Mouse (Mus musculus) bone marrow, adult 2 months (tissue): ENCODE data around the gene Ucn. TPM values are rescaled to one million over a fixed set of nuclear protein-coding genes. Genes with fewer than 3 reads are reported as not detected.

Experiments
- H3K27ac ChIP-seq: fragments of 200-500 bp; 2 replicates; pipeline ENCODE4 v1.5.1; 2012; ENCODE audit warnings: low read depth, mild to moderate bottlenecking, control low read depth, inconsistent platforms, low read length; ENCODE audit not compliant: control insufficient read depth, poor library complexity, insufficient read depth
- H3K4me1 ChIP-seq: fragments of 200-500 bp; 2 replicates; pipeline ENCODE4 v1.6.1; 2011; ENCODE audit warnings: low read length; ENCODE audit not compliant: control insufficient read depth, insufficient read depth
- H3K4me3 ChIP-seq: fragments of 200-500 bp; replicated peaks from 2 replicates; pipeline ENCODE3; 2011; ENCODE audit warnings: mild to moderate bottlenecking, low read depth, low read length, control low read depth; ENCODE audit not compliant: control insufficient read depth
- CTCF ChIP-seq: fragments of 200-500 bp; IDR thresholded peaks from 2 replicates; pipeline ENCODE4 v1.5.1; 2011; ENCODE audit warnings: low read length, control low read depth; ENCODE audit not compliant: control insufficient read depth, insufficient read depth
- POLR2A ChIP-seq: fragments of 200-500 bp; IDR thresholded peaks from 2 replicates; pipeline ENCODE4 v1.6.1; 2011; ENCODE audit warnings: low read depth, mild to moderate bottlenecking, control low read depth, low read length, borderline replicate concordance; ENCODE audit not compliant: control insufficient read depth
- WGBS: fragments of 180-500 bp; shearing (Covaris S2); methylation state at CpG from one replicate; pipeline ENCODE4 v1.1.7; 2018; 5-methylcytosine and 5-hydroxymethylcytosine counted together
- polyA plus RNA-seq: library from polyadenylated mRNA; stranded (reverse); fragments of >200 nt; gene quantifications from 2 replicates; pipeline ENCODE4 v1.2.4, GENCODE M21; 2011; ENCODE audit warnings: low replicate concordance; ENCODE audit not compliant: missing spikeins, insufficient read depth, insufficient read length

The Ucn gene
- polyA plus RNA-seq, 1 experiment = not detected

DNA sequence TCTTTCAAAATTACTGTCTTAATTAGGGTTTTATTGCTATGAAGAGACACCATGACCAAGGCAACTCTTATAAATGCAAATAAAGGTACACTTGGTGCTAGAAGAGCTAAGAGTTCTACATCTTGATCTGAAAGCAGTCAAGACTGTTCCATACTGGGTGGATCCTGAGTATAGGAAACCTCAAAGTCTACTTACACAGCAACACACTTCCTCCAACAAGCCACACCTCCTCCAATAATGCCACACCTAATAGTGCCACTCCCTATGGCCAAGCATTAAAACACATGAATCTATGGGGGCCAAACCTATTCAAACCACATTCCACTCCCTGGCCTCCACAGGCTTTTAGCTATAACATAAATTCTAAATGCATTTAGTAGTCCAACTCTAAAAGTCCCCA, 23.8 kb upstream of the Ucn start:
- Histone ChIP-seq H3K4me3 (no peak overlapping the region), H3K27ac (no peak overlapping the region), H3K4me1 (no peaks in the 10 kb centered on the region; the same call in 1 of the 2 replicates)
- no peak for TF ChIP-seq CTCF
- TF ChIP-seq POLR2A = no peak

DNA sequence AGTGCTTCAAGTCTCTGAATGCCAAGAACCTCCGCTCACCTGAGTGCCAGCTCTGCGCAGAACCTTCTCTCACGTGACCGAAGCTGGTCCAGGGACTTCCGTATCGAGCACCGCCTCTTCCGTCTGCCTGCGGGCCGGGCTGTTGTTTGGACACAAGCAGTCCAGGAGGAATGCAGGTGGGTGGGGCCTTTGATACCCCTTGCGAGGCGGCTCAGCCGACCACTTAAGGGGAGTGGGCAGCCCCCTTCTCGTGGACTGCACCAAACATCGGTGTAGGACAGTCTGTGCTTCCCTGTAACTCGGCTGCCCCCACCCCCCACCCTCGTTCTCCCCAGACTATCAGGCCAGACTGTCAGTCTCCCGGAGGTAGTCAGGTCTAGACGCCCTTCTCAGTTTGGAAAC, 15.5 kb upstream of the Ucn start, which contains the start of gene Mpv17:
Gene Mpv17, minus strand, starts transcription at position 100 of the 402 bp plus-strand sequence.
- WGBS = 0% methylated on average over 19 of the region's 19 CpGs
- H3K27ac ChIP-seq = peak within 1 kb of the TSS; percentile 45; the same call in 1 of the 2 replicates

DNA sequence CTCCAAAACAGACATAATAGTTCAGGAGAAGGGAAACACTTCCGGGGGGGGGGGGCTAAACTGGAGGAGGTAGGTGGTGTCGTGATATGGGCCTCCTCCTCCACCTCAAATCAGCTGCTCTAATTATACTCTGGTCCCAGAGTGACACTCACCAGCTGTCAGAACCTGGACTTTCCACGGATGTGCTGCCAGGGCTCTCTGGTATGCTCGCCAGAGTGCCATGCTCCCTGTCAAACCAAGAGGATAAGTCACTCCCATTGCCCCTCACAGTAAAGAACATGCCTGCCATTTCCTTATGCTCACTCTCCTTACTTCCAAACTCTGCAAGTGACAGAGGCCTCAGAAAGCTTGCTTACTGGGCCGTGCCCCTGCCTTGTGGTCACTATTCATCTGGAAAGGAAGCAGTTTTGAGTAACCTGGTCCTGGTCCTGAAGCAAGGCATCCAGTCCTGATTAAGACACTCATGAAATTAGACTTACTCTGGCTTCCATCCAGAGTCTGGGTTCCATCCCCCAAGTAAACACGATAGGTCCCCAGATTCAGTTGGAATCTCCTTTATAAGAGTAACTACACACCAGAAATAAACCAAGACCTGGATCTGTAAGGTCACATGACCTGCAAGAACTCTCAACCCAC, 15.0 kb upstream of the Ucn start:
- no peak overlapping the region for H3K27ac ChIP-seq
- TF ChIP-seq CTCF = no peak
- TF ChIP-seq POLR2A = no peak
- H3K4me3 ChIP-seq = peak overlapping the region; percentile 85
- WGBS = 42% methylated on average over 6 of the region's 6 CpGs
- peaks cover 2% of the 10 kb centered on the region for H3K4me1 ChIP-seq

More for the DNA sequence above, 15.5 kb upstream of the Ucn start, which contains the start of gene Mpv17:
- TF ChIP-seq POLR2A = peak; percentile 78
- no peak for TF ChIP-seq CTCF
- peak within 1 kb of the TSS; percentile 85 for H3K4me3 ChIP-seq
- peaks cover 2% of the 10 kb centered on the region for H3K4me1 ChIP-seq

DNA sequence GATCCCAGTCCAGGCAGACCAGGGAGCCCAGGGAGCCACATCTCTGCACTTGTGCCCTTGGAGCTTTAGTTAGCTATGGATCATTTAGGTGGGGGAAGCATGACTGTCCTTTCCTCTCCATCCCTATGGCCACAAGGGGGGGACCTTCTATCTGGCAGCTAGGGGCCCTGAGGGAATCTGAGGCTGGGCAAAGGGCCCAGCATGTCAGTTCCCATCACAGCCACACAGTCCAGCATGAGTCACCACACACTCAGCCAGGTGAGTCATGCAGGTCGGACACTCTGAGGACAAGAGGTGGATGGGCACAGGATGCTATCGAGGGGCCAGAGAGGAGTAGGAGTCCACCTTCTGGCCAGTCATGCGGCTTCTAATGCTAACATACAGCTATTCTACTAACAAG, 13.1 kb upstream of the Ucn start:
- no peak overlapping the region for H3K27ac ChIP-seq
- H3K4me3 ChIP-seq = no peak overlapping the region
- TF ChIP-seq POLR2A = no peak
- TF ChIP-seq CTCF = no peak
- H3K4me1 ChIP-seq = peaks cover 2% of the 10 kb centered on the region
- 79% methylated on average over 3 of the region's 3 CpGs for WGBS

DNA sequence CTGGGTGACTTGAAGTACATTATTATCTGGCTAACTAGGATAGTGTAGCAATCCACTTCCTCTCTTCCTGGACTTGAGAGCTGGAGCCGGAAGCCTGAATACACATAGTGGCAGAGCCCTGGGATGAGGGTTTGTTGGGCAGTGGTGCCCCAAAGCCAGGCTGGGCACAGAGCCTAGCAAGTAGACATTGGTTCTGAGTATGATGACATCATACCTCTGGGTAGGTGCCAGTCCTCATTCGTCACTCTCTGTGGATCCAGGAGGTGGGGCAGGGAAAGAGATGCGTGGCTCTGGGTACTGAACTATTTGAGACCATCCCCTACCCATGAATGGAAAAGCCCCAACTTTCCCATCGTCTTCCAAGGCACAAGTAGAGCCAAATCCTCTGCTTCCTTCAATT, 11.2 kb upstream of the Ucn start:
- 82% methylated on average over 4 of the region's 4 CpGs for WGBS
- Histone ChIP-seq H3K4me3 (no peak overlapping the region), H3K4me1 (peaks cover 2% of the 10 kb centered on the region), H3K27ac (no peak overlapping the region)
- TF ChIP-seq CTCF = no peak
- TF ChIP-seq POLR2A = no peak

DNA sequence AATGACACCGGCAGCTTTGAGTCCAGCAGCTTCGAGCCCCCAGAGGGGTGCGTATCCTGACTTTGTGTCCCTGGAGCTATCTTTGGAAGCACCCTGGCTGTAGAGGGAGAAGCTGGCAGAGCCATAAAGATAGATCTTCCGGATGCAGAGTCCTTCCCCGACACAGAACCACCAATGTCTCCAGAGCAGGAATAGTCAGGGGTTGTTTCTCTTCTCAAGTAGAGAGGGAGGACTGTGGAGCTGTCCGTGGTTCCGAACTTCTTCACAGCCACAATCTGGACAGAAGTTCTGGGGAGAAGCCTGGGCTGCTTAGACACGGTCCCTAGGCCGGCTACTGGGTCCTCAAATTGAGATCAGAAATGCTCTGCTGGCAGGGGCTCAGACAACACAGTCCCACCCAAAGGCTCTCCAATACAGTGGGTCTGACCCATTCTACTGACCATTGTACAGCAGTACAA, 368 bp upstream of the Ucn start:
- no peaks in the 10 kb centered on the region; the same call in 1 of the 2 replicates for H3K4me1 ChIP-seq
- WGBS = 14% methylated on average over 9 of the region's 9 CpGs
- no peak overlapping the region for H3K4me3 ChIP-seq
- no peak overlapping the region for H3K27ac ChIP-seq
- TF ChIP-seq POLR2A = no peak
- TF ChIP-seq CTCF = no peak

DNA sequence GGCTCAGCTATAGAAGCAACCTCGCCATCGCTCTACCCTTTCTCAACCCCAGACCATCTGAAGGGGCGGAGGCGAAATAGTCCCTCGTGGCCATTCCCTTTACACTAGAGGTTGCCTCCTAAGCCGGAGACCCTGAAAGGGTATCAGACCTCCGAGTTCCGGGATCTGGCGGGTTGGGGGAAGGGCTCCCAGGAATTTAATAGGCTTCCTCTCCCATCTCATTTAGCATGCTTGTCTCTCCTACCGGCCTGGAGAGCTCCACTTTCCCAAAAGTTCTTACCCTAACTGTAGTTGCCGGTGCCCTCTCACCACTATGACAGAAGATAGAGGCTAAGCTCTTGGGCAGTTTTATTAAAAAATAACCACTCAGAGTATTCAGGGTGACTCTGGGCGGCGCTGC, 971 bp downstream of the Ucn start:
- WGBS = 9% methylated on average over 13 of the region's 13 CpGs
- no peak overlapping the region for H3K27ac ChIP-seq
- H3K4me3 ChIP-seq = no peak overlapping the region
- no peaks in the 10 kb centered on the region; the same call in 1 of the 2 replicates for H3K4me1 ChIP-seq
- no peak for TF ChIP-seq POLR2A

DNA sequence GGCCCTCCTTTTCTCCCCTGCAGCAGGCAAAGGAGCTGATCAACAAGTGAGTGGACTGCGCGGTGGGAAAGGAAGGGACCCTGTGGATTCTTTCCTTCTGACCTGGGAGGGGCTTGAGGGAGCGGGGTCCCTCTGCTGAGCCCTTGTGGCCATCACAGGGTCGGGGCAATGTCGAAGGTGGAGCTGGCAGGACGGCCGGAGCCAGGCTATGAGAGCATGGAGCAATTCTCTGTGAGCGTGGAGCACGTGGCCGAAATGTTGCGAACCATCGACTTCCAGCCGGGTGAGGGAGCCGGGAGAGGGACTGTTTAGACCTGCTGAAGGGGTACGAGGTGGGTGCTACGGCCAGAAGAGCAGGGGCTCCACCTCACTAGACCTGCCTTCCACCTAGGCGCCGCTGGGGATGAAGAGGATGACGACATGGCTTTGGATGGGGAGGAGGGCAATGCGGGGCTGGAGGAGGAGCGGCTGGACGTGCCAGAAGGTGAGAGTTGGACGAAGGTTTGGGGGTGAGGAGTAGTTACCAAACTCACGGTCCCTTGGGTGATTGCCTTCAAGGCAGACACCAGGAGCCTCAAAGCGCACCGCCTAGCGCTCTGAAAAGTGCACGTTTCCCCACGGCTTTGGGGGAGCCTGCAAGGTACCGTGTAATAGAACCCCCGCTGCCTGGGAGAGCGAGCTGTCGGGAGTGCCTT, 1.8 kb downstream of the Ucn start:
- no peak overlapping the region; the same call in 1 of the 2 replicates for H3K27ac ChIP-seq
- TF ChIP-seq POLR2A (no peak), CTCF (no peak)
- no peaks in the 10 kb centered on the region; the same call in 1 of the 2 replicates for H3K4me1 ChIP-seq
- whole genome bisulfite sequencing = 4% methylated on average over 33 of the region's 33 CpGs
- no peak overlapping the region for H3K4me3 ChIP-seq
